Mouse (Mus musculus): ENCODE measurements at regions not wholly inside any gene's neighbourhood (a gene's known extent, or its start where the extent isn't known, plus 50 kb on each side); places are given as distances from the start of the nearest gene placed in this dataset.

- no peak for DNase-seq (ENCODE audit: low spot score)
These were observed 301.6 kb upstream of the Gm15217 start for GRCm38 (mm10) chr14:46077406-46078131.

DNA sequence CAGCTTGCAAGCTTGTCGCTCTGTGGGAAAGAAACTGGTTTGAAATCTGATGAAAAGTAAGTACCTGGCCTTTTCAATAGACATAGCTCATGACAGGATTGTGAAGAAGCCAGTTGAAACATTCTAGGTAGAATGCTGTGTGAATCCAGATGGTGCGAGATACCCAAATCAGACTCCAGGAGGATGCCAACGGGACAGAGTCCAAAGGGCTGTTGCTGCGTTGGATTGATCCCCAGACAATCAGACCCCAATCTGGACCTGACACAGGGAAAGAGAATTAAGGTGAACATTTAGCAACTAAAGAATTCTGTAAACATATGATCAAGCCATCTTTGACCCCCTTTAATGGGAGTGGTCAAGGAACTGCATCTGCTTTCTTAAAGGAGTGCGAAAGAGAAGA is 296.6 kb upstream of the Gm15217 start:
- DNase-seq (ENCODE audit: low spot score), result no peak

DNA sequence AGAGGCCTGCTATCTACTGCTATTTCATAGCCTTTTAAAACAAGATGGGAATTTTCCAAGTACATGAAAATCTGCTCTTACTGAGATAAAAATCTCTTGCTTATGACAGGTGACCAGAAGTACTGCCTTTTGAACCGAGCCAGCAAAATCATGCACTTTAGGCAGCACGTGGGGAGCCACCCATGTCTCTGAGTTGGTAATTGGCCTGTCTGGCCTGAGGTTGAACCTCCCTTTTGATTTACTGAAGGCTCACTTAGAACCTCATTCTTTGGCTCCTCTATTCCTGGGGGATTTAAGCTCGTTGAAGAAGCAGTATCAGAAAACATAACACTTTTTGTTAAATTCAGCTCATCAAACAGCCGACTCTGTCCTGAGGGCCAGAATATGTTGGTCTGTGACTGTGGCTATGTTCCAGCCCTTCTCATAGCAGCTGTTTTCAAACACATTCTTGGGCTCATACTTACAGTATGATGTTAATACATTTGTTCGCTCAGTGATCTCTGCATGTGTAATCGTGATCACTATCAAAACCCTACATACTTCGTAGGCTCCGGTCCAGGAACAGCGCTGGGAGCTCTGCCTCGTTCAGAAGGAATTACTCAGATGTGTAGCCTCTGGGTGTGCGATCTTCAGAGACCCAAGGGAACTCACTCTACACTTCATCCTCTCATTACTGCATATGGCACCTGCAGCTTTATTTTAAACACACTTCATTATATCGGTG is 290.1 kb upstream of the Gm15217 start:
- peak; percentile 21 for DNase-seq (ENCODE audit: low spot score)

DNA sequence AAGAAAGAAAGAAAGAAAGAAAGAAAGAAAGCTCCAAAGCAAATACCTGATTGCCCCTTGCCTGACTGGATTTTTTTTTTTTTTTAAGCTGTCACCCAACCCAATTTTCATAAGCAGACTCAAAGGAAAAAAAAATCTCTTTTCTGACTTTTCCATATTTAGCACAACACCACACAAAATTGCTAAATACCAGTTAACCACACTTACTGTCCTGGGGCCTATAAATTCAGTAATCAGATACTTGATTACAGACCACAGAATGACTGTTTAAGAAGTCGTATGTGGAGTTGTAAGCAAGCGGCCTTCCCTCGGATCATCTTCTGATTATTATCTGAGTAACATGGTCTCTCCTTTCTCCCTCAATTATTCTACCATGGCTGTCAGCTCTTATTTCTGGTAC is 263.3 kb upstream of the Gm15217 start:
- DNase-seq (ENCODE audit: low spot score), result no peak

- no peak for DNase-seq (ENCODE audit: low spot score)
These were observed 252.7 kb upstream of the Gm15217 start for GRCm38 (mm10) chr14:46126541-46126940.

DNA sequence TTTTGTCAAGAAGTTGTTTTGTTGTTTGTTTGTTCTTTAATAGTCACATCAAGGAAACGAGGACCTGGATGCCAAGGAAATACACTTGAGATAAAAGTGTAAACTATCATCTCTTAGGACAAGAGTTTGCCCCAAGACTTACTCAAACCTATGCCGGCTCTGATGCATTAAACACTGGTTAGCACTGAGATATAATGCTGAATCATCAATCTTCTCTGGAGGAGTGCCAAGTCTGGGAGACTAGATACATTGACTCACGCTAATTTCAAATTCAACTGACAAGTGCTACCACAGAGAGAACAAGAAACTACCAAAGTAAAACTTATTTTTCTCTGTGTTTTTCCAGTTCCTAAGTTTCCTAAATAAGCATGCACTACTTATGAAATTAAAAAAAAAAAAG is 249.5 kb upstream of the Gm15217 start:
- no peak for DNase-seq (ENCODE audit: low spot score)

- DNase-seq (ENCODE audit: low spot score), result no peak
These were observed 235.0 kb upstream of the Gm15217 start for GRCm38 (mm10) chr14:46144175-46144574.

DNA sequence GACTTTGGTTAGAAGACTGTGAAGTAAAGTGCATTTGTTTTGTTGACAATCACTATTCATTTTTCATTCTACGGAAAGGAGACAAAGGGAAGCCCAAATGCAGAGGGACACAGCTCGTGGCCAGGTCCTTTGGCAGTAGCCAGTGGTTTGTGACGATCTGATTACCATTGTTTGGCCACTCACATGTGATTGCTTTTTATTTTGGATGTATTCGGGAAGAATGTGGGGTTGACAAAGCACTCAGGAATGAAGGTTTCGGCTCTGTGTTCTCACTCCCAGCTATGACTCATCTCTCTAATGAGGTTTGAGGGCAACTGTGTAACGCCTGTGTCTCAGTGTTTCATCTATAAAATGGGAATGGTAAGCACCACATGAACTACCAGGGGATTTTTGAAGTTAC is 234.5 kb upstream of the Gm15217 start:
- peak; percentile 32 for DNase-seq (ENCODE audit: low spot score)

- DNase-seq (ENCODE audit: low spot score), result no peak
These were observed 233.6 kb upstream of the Gm15217 start for GRCm38 (mm10) chr14:46145584-46145983.

- DNase-seq (ENCODE audit: low spot score), result no peak
These were observed 230.0 kb upstream of the Gm15217 start for GRCm38 (mm10) chr14:46149073-46149661.

- no peak for DNase-seq (ENCODE audit: low spot score)
These were observed 220.5 kb upstream of the Gm15217 start for GRCm38 (mm10) chr14:46158741-46159140.

DNA sequence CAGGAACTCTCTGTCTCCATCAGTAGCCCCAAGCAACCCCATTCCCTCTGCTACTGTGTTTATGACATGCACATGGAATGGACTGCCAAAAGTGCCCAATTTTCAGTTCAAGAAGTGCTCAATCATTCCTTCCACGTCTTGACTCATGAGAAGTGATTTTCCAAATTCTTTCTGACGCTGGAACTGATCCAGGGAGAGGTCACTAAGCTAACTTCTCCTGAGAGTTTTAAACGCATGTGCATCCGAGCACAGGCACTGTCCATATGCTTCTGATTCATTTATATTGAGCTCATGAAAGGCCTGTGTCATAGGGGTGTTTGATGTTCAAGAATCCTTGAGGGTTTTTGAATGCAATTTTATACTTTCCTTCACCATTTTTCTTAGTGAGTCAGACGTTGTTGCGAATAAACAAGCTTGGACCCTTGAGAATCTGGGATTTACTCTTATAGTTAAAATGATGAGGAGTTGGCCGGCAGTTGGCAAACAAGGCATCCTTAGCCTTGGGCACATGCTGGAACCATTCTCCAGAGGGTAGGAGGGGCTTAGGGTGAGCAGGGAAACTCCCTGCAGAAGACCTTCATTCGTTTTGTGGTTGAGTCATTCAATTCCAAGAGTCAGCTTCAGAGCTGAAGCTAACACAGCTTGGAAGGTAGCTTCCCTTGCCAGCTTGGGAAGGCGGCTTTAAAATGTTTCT is 206.9 kb upstream of the Gm15217 start:
- no peak for DNase-seq (ENCODE audit: low spot score)

GRCm38 (mm10) chr14:46172875-46173324 is 206.3 kb upstream of the Gm15217 start:
- no peak for DNase-seq (ENCODE audit: low spot score)

DNA sequence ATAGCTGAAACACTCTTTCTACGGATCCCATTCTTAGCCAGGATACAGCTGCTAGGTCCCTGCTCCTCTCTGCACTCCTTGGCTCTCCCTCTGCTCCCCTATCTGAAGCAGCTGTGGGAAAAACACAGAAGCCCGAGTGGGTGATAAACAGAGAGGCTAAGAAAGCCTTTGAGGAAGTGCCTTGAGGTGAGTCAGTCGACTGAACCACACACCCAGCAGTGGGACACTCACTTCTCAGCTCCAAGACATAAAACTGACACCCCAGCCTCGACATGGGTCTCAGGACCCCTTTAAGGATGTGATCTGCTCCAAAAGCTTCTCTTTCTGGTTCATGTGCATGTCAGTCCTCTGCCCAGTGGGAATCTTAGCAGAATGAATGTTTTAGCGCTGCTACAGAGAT is 204.8 kb upstream of the Gm15217 start:
- no peak for DNase-seq (ENCODE audit: low spot score)

DNA sequence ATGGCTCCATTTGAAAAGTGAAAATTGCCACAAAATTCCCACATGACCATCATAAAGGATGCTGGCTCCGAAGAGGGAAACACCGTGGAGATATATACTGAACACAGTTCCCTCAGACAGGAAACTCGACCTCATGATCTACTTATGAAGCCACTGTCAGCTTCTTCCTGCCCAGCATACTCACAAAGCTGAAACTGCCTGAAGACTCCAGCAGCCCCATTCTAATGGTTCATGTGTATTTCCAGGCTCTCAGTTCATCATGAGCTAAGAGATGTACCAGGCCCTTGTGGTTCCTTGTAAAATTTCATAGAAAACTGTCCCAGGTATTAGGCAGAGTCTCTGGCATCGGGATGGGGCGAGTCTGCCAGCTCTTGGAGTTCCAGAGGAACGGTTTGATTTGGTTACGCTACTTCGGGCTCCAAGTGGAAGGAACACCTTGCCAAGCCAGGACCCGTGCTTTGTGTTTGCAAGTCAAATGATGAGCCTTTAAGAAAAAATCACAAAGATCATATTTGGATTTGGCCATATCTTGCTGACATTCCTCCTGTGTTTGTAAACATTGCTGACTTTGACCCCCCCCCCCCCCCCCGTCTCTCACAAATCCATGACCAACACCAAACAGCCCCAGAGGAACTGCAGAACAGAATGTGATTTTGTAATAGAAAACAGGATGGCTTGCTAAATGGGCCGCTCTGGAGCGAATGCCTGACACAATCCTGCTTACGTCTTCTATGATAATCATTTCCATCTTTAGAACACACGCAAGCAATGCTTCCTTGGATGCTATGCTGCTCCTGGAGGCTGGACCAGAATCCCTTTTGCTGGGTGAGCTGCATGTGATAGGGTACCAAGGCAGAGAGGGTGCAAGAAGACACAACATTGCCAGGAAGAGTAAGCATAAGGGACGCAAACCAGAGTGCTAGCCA is 203.7 kb upstream of the Gm15217 start:
- DNase-seq (ENCODE audit: low spot score), result peak; percentile 28

- no peak for DNase-seq (ENCODE audit: low spot score)
These were observed 200.2 kb upstream of the Gm15217 start for GRCm38 (mm10) chr14:46179024-46179423.

DNA sequence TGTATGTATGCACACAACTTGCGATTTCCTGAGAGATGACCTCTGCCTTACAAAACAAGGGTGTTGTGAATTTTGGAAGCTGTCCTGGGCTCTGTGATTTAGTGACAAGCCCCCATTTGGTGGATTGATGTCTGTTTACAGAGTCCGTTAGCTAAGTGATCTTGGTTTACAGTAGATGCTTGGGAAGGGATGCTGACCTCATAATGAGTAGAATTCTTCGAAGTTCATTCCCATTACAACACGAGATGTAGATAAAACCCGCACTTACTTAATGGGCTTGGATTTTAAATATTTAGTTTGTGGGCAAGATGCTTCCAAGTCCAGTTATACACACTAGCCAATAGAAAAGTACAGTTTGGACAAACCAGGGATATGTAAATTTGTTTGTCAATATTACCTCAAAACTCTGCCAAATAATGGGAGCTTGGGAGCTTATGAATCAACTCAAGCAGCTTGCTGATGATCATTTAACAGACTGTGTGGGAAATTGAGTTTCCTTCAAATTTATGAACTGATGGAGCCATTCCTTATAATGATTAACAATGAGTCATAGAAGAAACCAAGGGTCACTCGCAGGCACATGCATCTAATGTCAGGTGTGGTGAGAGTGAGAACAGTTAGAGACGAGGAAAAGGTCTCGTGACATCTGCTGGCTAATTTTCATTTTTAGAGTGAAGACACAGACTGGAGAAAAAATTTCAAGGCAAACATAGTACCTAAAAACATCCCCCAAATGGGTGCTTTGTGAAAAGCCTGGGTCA is 187.4 kb upstream of the Gm15217 start:
- DNase-seq (ENCODE audit: low spot score), result no peak

GRCm38 (mm10) chr14:46193577-46193976 is 185.6 kb upstream of the Gm15217 start:
- DNase-seq (ENCODE audit: low spot score), result no peak

- DNase-seq (ENCODE audit: low spot score), result no peak
These were observed 183.3 kb upstream of the Gm15217 start for GRCm38 (mm10) chr14:46195939-46196338.

- no peak for DNase-seq (ENCODE audit: low spot score)
These were observed 176.4 kb upstream of the Gm15217 start for GRCm38 (mm10) chr14:46202818-46203217.
